Mouse (Mus musculus): ENCODE measurements at regions not wholly inside any gene's neighbourhood (a gene's known extent, or its start where the extent isn't known, plus 50 kb on each side); places are given as distances from the start of the nearest gene placed in this dataset.

DNA sequence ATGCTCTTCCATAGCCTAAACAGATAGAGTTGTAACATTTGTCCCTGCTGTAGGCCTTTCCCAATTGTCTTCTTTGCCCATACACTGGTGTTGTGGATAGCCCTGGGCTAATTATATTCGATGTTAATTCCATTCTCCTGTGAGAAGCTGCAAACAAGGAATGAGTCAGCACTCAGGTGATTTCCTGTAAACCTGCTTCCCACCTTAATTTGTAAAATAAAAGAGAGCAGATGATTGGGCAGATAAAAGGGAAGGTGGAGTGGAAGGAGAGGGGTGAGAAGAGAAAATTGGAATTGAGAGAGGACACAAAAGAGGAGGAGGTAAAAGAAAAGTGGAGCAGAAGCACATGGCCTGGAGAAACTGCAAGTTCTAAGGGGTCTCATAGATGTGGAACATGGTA lies 102.8 kb downstream of the Gc start:
- DNase-seq (ENCODE audit: low read depth, low spot score): peak; percentile 53

DNA sequence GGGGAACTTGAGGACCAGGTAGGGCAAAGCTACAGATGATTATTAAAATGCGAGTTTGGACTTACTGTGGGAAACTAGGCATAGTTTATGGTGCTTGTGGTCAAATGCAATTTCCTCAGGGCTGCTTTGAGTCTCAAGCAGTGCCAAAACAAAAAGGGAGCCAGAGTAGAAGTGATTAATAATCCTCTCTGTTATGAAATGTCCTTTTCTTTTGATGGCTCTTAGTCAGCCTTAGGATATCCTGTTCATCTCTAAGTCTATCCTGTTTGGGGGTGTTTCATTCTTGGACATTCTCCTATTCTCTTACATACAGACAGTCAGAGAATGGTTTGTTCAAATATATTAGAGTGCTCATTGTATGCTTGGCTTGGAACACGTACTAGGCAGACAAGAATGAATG lies 109.9 kb downstream of the Gc start:
- DNase-seq (ENCODE audit: low read depth, low spot score): no peak

DNA sequence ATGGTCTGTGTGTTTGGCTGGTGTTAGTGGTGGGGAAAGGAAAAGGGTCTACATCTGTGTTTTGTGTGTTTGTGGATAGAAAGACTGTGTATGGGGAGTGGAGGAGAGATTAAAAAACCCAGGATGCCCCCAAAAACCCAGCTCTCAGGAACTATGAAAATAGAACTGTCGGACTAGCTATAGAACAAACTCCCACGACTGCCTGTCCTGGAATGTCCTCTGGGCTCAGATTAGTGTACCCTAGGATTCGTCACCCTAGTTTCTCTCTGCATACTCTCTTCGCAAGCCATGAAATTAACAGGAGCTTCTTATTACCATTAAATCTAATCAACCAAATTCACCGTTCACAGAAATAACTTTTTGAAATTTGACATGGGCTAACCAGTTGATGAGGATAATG lies 117.2 kb downstream of the Gc start:
- no peak for DNase-seq (ENCODE audit: low read depth, low spot score)

DNA sequence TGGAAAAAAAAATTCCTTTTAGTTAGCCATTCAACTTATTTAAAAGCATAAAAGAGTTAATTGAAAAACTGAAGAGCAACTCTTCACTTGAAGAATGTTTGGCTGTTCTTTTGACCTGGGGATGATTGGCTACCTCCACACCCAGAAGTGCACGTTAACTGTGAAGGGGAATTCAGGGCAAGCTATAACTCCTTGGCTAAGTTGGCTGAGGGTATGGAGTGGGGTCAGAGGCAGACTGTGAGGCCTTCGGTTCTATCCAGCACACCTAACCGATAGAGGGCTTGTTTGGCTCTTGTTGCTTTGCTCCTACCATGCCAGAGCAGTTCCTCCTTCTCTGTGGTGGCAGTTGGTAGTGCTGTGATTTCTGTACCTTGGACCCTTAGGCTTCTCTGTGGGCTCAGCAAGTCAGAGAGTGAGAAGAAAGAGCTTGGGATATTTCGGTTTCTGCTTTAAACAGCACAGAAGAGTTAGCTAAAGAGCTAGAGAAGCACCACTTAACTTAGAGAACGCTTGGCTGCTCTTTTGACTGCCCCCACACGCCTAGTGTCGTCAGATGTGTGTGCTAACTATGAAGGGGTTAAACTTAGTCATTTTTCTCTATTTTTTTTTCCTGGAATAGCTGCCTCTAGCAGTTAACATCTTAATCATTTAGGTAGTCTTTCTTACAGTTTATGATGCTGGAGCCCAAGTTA lies 119.6 kb downstream of the Gc start:
- DNase-seq (ENCODE audit: low read depth, low spot score): no peak
